Mouse (Mus musculus): Measurements from ENCODE around the gene Stx8. TPM values are rescaled to one million over a fixed set of nuclear protein-coding genes. Genes with fewer than 3 reads are reported as not detected.

Stx8 gene
- polyA plus RNA-seq, 1 experiment from 2014 or later, result 48.6 TPM

GRCm38 (mm10) chr11:68101598-68101997 is 135.6 kb downstream of the Stx8 start:
- Histone ChIP-seq H3K27ac (ENCODE audit: low read depth) (no peak overlapping the region), H3K9me3 (ENCODE audit: low read depth, low read length) (no peaks in the 10 kb centered on the region), H3K36me3 (ENCODE audit: insufficient read depth) (no peaks in the 10 kb centered on the region), H3K4me2 (no peak overlapping the region), H3K27me3 (ENCODE audit: insufficient read depth, low read length) (no peaks in the 10 kb centered on the region), H3K4me1 (ENCODE audit: insufficient read depth) (no peaks in the 10 kb centered on the region), H3K4me3 (ENCODE audit: low read depth, low read length) (no peak overlapping the region), H3K9ac (no peak overlapping the region)
- ATAC-seq (ENCODE audit: insufficient read depth) (no peak), DNase-seq (no peak)
- TF ChIP-seq CTCF (IDR thresholded peaks at IDR 0.05; ENCODE audit: low read depth), result no peak
- 86% methylated on average over 1 of the region's 1 CpGs for WGBS

DNA sequence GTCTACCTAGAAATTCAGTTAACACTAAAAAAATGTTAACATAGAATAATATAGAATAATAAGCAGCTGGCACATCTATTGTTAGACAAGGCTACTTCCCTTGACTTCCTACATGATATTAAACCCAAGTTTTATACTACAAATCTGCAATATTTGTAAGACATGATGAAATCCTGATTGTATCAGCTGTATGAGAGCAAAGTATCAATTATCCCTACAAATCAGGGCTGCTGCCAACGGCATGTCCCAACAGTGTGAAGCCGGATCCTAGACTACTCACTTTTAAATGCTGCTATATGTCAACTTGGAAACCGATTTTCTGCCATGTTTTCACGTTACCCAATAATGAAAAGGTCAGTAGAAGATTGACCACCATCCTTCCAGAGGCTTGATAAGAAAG is 137.5 kb downstream of the Stx8 start:
- WGBS, result 78% methylated on average over 4 of the region's 4 CpGs
- ATAC-seq (ENCODE audit: insufficient read depth) (no peak), DNase-seq (no peak)
- Histone ChIP-seq H3K4me1 (ENCODE audit: insufficient read depth) (no peaks in the 10 kb centered on the region), H3K9ac (no peak overlapping the region), H3K36me3 (ENCODE audit: insufficient read depth) (no peaks in the 10 kb centered on the region), H3K4me3 (ENCODE audit: low read depth, low read length) (no peak overlapping the region), H3K27me3 (ENCODE audit: insufficient read depth, low read length) (no peaks in the 10 kb centered on the region), H3K27ac (ENCODE audit: low read depth) (no peak overlapping the region), H3K4me2 (no peak overlapping the region), H3K9me3 (ENCODE audit: low read depth, low read length) (no peaks in the 10 kb centered on the region)
- TF ChIP-seq CTCF (IDR thresholded peaks at IDR 0.05; ENCODE audit: low read depth), result no peak

GRCm38 (mm10) chr11:68106053-68106452 is 140.1 kb downstream of the Stx8 start:
- Histone ChIP-seq H3K4me1 (ENCODE audit: insufficient read depth) (no peaks in the 10 kb centered on the region), H3K9me3 (ENCODE audit: low read depth, low read length) (no peaks in the 10 kb centered on the region), H3K4me3 (ENCODE audit: low read depth, low read length) (no peak overlapping the region), H3K36me3 (ENCODE audit: insufficient read depth) (no peaks in the 10 kb centered on the region), H3K4me2 (no peak overlapping the region), H3K9ac (no peak overlapping the region), H3K27me3 (ENCODE audit: insufficient read depth, low read length) (no peaks in the 10 kb centered on the region), H3K27ac (ENCODE audit: low read depth) (no peak overlapping the region)
- TF ChIP-seq CTCF (IDR thresholded peaks at IDR 0.05; ENCODE audit: low read depth), result no peak
- DNase-seq (no peak), ATAC-seq (ENCODE audit: insufficient read depth) (no peak)
- 86% methylated on average over 3 of the region's 3 CpGs for WGBS

GRCm38 (mm10) chr11:68113454-68114100 is 147.6 kb downstream of the Stx8 start:
- Histone ChIP-seq H3K9me3 (ENCODE audit: low read depth, low read length) (no peaks in the 10 kb centered on the region), H3K4me3 (ENCODE audit: low read depth, low read length) (no peak overlapping the region), H3K36me3 (ENCODE audit: insufficient read depth) (no peaks in the 10 kb centered on the region), H3K9ac (no peak overlapping the region), H3K27ac (ENCODE audit: low read depth) (0 out of 2 replicates have a peak overlapping the region, but pooled peaks have one; percentile 9), H3K27me3 (ENCODE audit: insufficient read depth, low read length) (no peaks in the 10 kb centered on the region), H3K4me2 (no peak overlapping the region), H3K4me1 (ENCODE audit: insufficient read depth) (no peaks in the 10 kb centered on the region)
- peak; percentile 39 for DNase-seq
- 26% methylated on average over 11 of the region's 11 CpGs for WGBS
- no peak for ATAC-seq (ENCODE audit: insufficient read depth)
- TF ChIP-seq CTCF (IDR thresholded peaks at IDR 0.05; ENCODE audit: low read depth), result no peak

DNA sequence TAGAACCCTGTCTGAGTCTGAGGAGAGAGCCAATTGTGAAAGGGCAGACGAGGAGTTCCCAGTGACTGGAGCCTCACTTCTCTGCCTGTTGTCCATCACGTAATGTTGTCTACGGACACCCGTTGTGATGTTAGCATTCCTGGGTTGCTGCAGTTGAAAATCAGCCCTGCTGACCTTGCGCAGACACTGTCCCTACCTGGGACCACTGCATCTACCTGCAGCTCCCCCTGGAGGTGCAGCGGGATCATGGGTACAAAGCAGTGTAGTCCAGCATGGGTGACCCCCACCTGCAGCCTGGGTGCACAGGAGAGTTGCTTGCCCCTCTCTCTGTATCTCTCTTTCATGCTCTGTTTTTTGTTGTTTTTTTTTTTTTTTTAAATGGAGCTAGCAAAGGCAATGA is 148.2 kb downstream of the Stx8 start:
- Histone ChIP-seq H3K27me3 (ENCODE audit: insufficient read depth, low read length) (no peaks in the 10 kb centered on the region), H3K36me3 (ENCODE audit: insufficient read depth) (no peaks in the 10 kb centered on the region), H3K9me3 (ENCODE audit: low read depth, low read length) (no peaks in the 10 kb centered on the region), H3K27ac (ENCODE audit: low read depth) (no peak overlapping the region), H3K4me1 (ENCODE audit: insufficient read depth) (no peaks in the 10 kb centered on the region), H3K4me3 (ENCODE audit: low read depth, low read length) (no peak overlapping the region), H3K4me2 (no peak overlapping the region), H3K9ac (no peak overlapping the region)
- ATAC-seq (ENCODE audit: insufficient read depth) (no peak), DNase-seq (no peak)
- TF ChIP-seq CTCF (IDR thresholded peaks at IDR 0.05; ENCODE audit: low read depth), result peak; percentile 61
- 29% methylated on average over 6 of the region's 6 CpGs for WGBS

- Histone ChIP-seq H3K9me3 (ENCODE audit: low read depth, low read length) (no peaks in the 10 kb centered on the region), H3K27ac (ENCODE audit: low read depth) (no peak overlapping the region), H3K9ac (no peak overlapping the region), H3K36me3 (ENCODE audit: insufficient read depth) (no peaks in the 10 kb centered on the region), H3K4me3 (ENCODE audit: low read depth, low read length) (no peak overlapping the region), H3K4me2 (no peak overlapping the region), H3K27me3 (ENCODE audit: insufficient read depth, low read length) (no peaks in the 10 kb centered on the region), H3K4me1 (ENCODE audit: insufficient read depth) (no peaks in the 10 kb centered on the region)
- 21% methylated on average over 4 of the region's 4 CpGs for whole genome bisulfite sequencing
- DNase-seq (no peak), ATAC-seq (ENCODE audit: insufficient read depth) (no peak)
- TF ChIP-seq CTCF (IDR thresholded peaks at IDR 0.05; ENCODE audit: low read depth), result no peak
Observed at GRCm38 (mm10) chr11:68116157-68116556, 150.2 kb downstream of the Stx8 start.

- TF ChIP-seq CTCF (IDR thresholded peaks at IDR 0.05; ENCODE audit: low read depth), result no peak
- Histone ChIP-seq H3K9me3 (ENCODE audit: low read depth, low read length) (no peaks in the 10 kb centered on the region), H3K4me1 (ENCODE audit: insufficient read depth) (no peaks in the 10 kb centered on the region), H3K4me3 (ENCODE audit: low read depth, low read length) (no peak overlapping the region), H3K27ac (ENCODE audit: low read depth) (no peak overlapping the region), H3K27me3 (ENCODE audit: insufficient read depth, low read length) (no peaks in the 10 kb centered on the region), H3K4me2 (no peak overlapping the region), H3K36me3 (ENCODE audit: insufficient read depth) (no peaks in the 10 kb centered on the region), H3K9ac (no peak overlapping the region)
- DNase-seq, result no peak
- WGBS, result 90% methylated on average over 10 of the region's 10 CpGs
- no peak for ATAC-seq (ENCODE audit: insufficient read depth)
Observed at GRCm38 (mm10) chr11:68117878-68118660, 152.1 kb downstream of the Stx8 start.
